Mouse (Mus musculus) intestine, embryonic 15.5 days (tissue): ENCODE results near the gene Stxbp6. TPM values are rescaled to one million over a fixed set of nuclear protein-coding genes. Genes with fewer than 3 reads are reported as not detected.

Source experiments
- ATAC-seq: fragments of 200-750 bp; cut with Nextera tagmentation; 2 replicates; pipeline ENCODE4 v1.8.0; 2017; ENCODE audit warnings: moderate TSS enrichment, moderate library complexity
- H3K27ac ChIP-seq: fragments of 300-500 bp; sonication (generic); 2 replicates; pipeline ENCODE4 v1.5.1; 2015; ENCODE audit warnings: mild to moderate bottlenecking, inconsistent platforms
- H3K27me3 ChIP-seq: fragments of 300-500 bp; sonication (generic); replicated peaks from 2 replicates; pipeline ENCODE4 v1.6.1; 2015; ENCODE audit warnings: inconsistent platforms
- H3K36me3 ChIP-seq: fragments of 300-500 bp; sonication (generic); 2 replicates; pipeline ENCODE4 v1.6.1; 2015; ENCODE audit warnings: inconsistent platforms
- H3K4me1 ChIP-seq: fragments of 300-500 bp; sonication (generic); replicated peaks from 2 replicates; pipeline ENCODE4 v1.6.1; 2015; ENCODE audit warnings: inconsistent platforms
- H3K4me2 ChIP-seq: fragments of 300-500 bp; sonication (generic); replicated peaks from 2 replicates; pipeline ENCODE4 v1.6.1; 2015; ENCODE audit warnings: mild to moderate bottlenecking, inconsistent platforms
- H3K4me3 ChIP-seq: fragments of 300-500 bp; sonication (generic); replicated peaks from 2 replicates; pipeline ENCODE4 v1.5.1; 2015; ENCODE audit warnings: inconsistent platforms
- H3K9ac ChIP-seq: fragments of 300-500 bp; sonication (generic); 2 replicates; pipeline ENCODE4 v1.6.1; 2015; ENCODE audit warnings: inconsistent platforms
- H3K9me3 ChIP-seq: fragments of 300-500 bp; sonication (generic); 2 replicates; pipeline ENCODE4 v1.6.1; 2016; ENCODE audit warnings: inconsistent platforms
- WGBS: fragments of 180-500 bp; shearing (Covaris S2); methylation state at CpG from one replicate; pipeline ENCODE4 v1.1.7; 2015; 5-methylcytosine and 5-hydroxymethylcytosine counted together
- polyA plus RNA-seq: library from polyadenylated mRNA; unstranded; fragments of >200 nt; fragmentation: Nextera tagmentation; extraction: Ambion mirVana; gene quantifications from 2 replicates; pipeline ENCODE4 v1.2.1, GENCODE M21; 2015

Stxbp6 gene
- polyA plus RNA-seq, 1 experiment from 2014 or later, result 18.8 TPM

DNA sequence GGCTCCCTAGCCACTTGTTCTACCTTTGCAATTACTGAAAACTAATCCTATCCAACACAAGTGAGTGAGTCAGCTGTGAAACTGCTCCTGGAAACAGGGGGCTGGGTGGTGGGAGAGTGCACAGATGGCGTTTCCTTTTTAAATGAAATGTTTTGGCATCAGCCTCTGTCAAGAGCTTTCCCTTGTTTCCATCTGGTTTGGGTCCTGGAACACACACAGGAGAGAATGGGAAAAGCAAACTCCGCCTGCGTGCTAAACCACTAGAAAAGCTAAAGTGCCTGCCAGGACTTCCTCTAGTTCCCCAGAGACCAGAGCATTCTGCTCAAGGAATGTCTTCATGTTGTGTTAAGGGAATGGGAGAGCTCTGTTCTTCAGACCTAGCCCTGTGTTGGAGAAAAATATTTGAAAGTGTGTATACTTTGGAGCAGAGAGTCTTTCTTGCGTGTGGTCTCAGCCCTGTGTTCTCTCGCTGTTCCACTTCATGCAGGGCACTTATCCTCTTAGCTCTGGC lies 61.2 kb downstream of the Stxbp6 start:
- WGBS, result 36% methylated on average over 5 of the region's 5 CpGs
- Histone ChIP-seq H3K27ac (peak overlapping the region; percentile 64; the same call in 1 of the 2 replicates), H3K9me3 (no peaks in the 10 kb centered on the region), H3K4me3 (no peak overlapping the region), H3K4me1 (0 out of 2 replicates have a peak, but pooled peaks cover 6% of the 10 kb centered on the region), H3K36me3 (no peaks in the 10 kb centered on the region), H3K4me2 (0 out of 2 replicates have a peak overlapping the region, but pooled peaks have one; percentile 14), H3K9ac (no peak overlapping the region), H3K27me3 (no peaks in the 10 kb centered on the region)
- ATAC-seq, result peak; percentile 86

DNA sequence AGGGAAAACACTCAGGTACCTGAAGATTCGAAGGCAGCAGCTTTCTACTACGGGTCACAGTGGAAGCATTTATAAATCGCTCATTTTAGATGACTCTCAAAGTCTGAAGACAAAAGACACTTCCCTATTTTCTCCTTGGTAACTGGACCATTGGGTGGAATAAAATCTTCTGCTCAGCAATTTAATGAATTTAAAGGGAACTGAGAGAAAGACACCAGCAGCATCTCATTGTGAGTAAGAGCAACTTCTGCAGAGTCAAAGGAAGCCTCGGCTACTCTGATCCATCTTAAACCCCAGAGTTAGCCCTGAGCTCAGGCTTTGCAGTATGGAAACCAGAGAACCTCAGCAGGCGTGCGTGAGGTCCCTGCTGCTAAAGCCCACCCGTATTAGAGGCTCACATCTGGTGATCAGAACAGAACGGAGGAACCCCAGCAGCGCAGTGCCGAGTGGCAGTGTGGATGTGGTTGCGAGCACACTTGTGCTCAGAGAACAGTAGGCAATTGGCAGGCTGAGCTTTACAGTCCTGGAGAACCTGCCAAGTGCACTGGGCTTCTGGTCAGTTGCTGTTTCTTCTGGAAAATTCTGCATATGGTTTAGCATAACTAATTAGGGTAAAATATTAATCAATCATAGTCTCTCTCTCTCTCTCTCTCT lies 62.9 kb downstream of the Stxbp6 start:
- no peaks in the 10 kb centered on the region for H3K9me3 ChIP-seq
- ATAC-seq, result no peak
- no peaks in the 10 kb centered on the region for H3K27me3 ChIP-seq
- H3K27ac ChIP-seq, result no peak overlapping the region
- 0 out of 2 replicates have a peak, but pooled peaks cover 6% of the 10 kb centered on the region for H3K4me1 ChIP-seq
- WGBS, result 88% methylated on average over 11 of the region's 11 CpGs
- H3K9ac ChIP-seq, result no peak overlapping the region
- H3K4me3 ChIP-seq, result no peak overlapping the region
- no peak overlapping the region for H3K4me2 ChIP-seq
- no peaks in the 10 kb centered on the region for H3K36me3 ChIP-seq

DNA sequence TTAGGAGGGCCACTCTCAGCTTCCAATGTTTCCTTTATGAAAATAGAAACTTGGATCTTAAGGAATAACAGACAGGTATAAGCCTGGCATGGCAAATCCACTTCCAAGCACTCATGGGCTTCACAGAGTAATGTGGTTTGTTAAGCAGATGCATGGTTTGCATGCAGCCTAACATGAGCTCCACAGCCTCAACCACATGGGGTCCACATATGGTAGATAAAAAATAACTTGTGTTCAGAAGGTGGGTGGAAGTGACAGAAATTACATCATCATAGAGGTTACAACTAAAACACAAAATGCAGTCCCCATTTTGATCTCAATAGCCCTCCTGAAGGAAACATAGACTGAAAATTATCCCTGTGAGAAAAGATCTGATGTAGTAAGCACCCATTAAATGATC lies 63.5 kb downstream of the Stxbp6 start:
- Histone ChIP-seq H3K36me3 (no peaks in the 10 kb centered on the region), H3K27me3 (no peaks in the 10 kb centered on the region), H3K4me1 (0 out of 2 replicates have a peak, but pooled peaks cover 6% of the 10 kb centered on the region), H3K4me2 (no peak overlapping the region), H3K27ac (no peak overlapping the region), H3K9ac (no peak overlapping the region), H3K9me3 (no peaks in the 10 kb centered on the region), H3K4me3 (no peak overlapping the region)
- no peak for ATAC-seq

DNA sequence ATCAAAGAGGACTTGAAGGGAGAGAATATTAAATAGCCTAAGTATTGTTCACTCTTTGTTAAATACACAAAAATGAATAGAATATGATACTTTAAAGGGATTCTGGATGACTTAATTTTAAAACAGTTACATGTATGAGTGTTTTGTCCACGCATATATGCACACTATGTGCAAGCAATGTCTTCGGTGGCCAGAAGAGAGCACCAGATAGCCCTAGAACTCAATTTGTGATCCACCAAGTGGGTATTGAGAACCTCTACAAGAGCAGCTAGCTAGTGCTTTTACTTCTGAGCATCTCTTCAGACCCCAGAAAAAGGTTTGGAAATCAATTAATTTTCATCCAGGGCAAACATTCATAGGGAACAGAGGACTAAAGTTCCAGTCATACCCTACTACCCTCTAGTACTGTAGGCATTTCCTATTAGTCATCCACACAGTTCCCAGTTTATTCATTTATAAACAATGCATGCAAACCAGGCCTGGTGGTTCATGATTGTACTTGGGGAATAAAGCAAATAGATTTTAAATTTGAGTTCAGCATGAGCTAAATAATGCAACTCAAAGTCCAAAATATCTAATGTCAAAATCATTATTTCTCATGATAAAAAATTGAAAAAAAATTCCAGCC lies 64.4 kb downstream of the Stxbp6 start:
- H3K27me3 ChIP-seq, result no peaks in the 10 kb centered on the region
- no peak overlapping the region for H3K27ac ChIP-seq
- H3K9ac ChIP-seq, result no peak overlapping the region
- no peak for ATAC-seq
- 96% methylated on average over 2 of the region's 2 CpGs for WGBS
- H3K4me3 ChIP-seq, result no peak overlapping the region
- H3K36me3 ChIP-seq, result no peaks in the 10 kb centered on the region
- H3K9me3 ChIP-seq, result no peaks in the 10 kb centered on the region
- H3K4me2 ChIP-seq, result no peak overlapping the region
- H3K4me1 ChIP-seq, result 0 out of 2 replicates have a peak, but pooled peaks cover 6% of the 10 kb centered on the region

DNA sequence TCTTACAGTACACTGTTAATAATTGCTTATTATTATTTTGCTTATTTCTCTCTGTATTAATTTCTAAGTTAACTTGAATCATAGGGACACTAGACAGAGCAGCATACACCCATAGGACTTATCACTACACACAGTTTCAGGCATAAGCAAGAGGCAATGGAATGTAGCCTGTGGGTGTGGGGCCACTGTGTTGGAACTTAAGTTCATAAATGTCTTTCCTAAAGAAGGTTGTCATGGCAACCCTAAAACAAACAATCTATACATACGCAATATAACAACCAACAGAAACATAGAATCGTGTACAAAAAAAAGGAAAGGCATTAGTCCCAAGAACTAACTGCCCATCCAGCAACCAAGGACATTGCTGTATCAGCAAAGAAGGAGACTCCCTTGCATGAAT lies 67.9 kb downstream of the Stxbp6 start:
- Histone ChIP-seq H3K9ac (no peak overlapping the region), H3K4me1 (0 out of 2 replicates have a peak, but pooled peaks cover under 1% of the 10 kb centered on the region), H3K4me3 (no peak overlapping the region), H3K4me2 (no peak overlapping the region), H3K36me3 (no peaks in the 10 kb centered on the region), H3K27ac (no peak overlapping the region), H3K9me3 (no peaks in the 10 kb centered on the region), H3K27me3 (no peaks in the 10 kb centered on the region)
- ATAC-seq, result peak; percentile 71; the same call in 1 of the 2 replicates
- WGBS, result 33% methylated on average over 2 of the region's 2 CpGs

DNA sequence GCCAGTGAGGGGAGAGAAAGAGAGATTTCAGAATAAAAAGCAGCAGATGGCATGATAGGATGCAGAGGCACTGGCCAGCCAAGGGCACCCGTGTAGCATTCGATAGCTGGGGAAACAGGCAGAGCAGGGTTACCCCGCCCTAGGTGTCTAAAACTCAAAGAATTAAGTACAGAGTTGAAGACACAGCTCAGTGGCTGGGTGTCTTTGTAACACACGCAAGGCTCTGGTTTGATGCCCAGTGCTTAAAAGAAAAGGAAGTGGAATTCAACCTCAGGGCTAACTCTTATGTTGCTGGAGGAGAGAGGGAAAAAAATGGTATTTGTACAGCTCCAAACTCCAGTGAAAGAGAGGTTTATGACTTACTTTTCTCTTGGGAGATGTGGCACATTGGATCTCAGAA lies 68.5 kb downstream of the Stxbp6 start:
- Histone ChIP-seq H3K36me3 (no peaks in the 10 kb centered on the region), H3K4me3 (no peak overlapping the region), H3K9ac (no peak overlapping the region), H3K27ac (no peak overlapping the region), H3K27me3 (no peaks in the 10 kb centered on the region), H3K4me2 (no peak overlapping the region), H3K4me1 (no peaks in the 10 kb centered on the region), H3K9me3 (no peaks in the 10 kb centered on the region)
- ATAC-seq, result no peak
- WGBS, result 76% methylated on average over 4 of the region's 4 CpGs

DNA sequence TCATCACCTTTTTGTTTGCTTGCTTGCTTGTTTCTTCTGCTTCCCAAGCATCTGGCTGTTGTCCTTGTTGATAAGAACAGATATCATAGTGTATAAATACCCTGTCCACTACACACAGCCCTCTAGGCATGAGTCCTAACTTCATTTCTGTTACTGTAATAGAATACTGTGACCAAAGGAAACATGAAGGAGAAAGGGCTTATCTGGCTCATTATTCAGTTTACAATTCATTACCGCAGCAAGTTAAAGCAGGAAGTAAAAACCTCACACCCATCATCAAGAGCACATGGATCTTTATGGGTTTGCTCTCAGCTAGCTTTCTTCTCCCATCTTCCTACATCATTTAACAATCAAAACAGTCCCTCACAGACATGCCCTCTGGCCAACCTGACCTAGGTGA lies 72.5 kb downstream of the Stxbp6 start:
- Histone ChIP-seq H3K27me3 (no peaks in the 10 kb centered on the region), H3K4me2 (no peak overlapping the region), H3K4me3 (no peak overlapping the region), H3K36me3 (no peaks in the 10 kb centered on the region), H3K4me1 (no peaks in the 10 kb centered on the region), H3K27ac (no peak overlapping the region), H3K9me3 (no peaks in the 10 kb centered on the region), H3K9ac (no peak overlapping the region)
- no peak for ATAC-seq
- WGBS, result 77% methylated on average over 1 of the region's 1 CpGs

DNA sequence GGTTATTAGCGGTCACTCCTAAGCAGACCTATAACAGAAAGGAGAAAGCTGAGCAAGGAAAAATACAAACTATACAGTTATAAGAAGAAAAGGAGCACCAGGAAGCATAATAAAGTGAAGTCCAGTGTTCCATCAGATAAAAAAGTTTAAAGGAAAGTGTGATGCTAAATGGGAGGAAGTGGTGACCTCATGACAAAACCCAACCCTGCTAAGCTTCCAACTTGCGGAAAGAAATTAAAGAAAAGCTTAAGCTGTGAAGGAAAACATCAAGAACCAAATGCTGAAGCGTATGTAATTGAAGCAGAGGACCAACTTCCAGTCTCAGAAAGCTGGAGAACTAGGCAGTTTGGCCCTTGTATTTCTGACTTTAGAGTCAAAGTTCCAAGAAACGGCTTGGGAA lies 77.1 kb downstream of the Stxbp6 start:
- H3K4me1 ChIP-seq, result no peaks in the 10 kb centered on the region
- H3K27ac ChIP-seq, result no peak overlapping the region
- no peaks in the 10 kb centered on the region for H3K36me3 ChIP-seq

DNA sequence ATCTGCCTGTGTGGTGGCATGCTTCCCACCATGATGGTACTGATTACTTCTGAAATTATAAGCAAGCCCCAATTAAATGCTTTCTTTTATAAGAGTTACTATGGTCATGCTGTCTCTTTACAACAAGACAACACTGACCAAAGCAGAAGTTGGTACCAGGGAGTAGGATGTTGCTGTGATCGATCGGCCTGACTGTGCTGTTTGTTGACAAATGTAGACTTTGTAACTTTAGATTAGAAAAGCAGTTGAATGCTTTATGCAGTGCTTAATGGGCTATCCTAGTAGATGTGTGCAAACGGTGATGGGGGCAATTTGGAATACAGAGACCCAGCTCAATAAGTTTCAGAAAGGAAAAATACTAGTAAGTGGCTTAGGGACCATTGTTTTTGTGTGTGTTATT lies 77.6 kb downstream of the Stxbp6 start:
- ATAC-seq, result no peak
- no peak overlapping the region for H3K9ac ChIP-seq
- no peak overlapping the region for H3K4me2 ChIP-seq
- WGBS, result 81% methylated on average over 3 of the region's 3 CpGs
- H3K27ac ChIP-seq, result no peak overlapping the region
- no peaks in the 10 kb centered on the region for H3K4me1 ChIP-seq
- no peaks in the 10 kb centered on the region for H3K9me3 ChIP-seq
- H3K27me3 ChIP-seq, result no peaks in the 10 kb centered on the region
- H3K36me3 ChIP-seq, result no peaks in the 10 kb centered on the region
- H3K4me3 ChIP-seq, result no peak overlapping the region

More for the DNA sequence above, 77.1 kb downstream of the Stxbp6 start:
- H3K9ac ChIP-seq, result no peak overlapping the region
- 90% methylated on average over 4 of the region's 4 CpGs for WGBS
- H3K4me2 ChIP-seq, result no peak overlapping the region
- H3K27me3 ChIP-seq, result no peaks in the 10 kb centered on the region
- no peaks in the 10 kb centered on the region for H3K9me3 ChIP-seq
- no peak for ATAC-seq
- no peak overlapping the region for H3K4me3 ChIP-seq

DNA sequence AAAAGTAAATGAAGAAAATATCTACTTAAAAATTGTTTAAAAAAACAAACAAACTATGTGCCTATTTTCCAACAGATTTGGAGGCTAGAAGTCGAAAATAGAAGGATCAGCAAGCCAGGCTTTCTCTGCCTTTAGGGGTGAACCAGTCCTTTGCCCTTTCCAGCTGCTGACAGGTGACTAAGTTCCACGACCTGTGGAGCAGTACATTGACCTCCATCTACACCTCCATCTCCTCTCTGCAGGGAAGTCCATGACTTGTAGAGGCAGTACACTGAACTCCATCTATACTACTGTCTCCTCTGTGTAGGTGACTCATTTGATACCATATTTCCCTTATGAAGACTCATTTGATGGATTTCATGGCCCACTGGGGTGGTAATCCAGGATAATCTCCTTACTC lies 78.2 kb downstream of the Stxbp6 start:
- no peaks in the 10 kb centered on the region for H3K9me3 ChIP-seq
- H3K4me1 ChIP-seq, result no peaks in the 10 kb centered on the region
- no peak for ATAC-seq
- no peak overlapping the region for H3K9ac ChIP-seq
- no peaks in the 10 kb centered on the region for H3K36me3 ChIP-seq
- WGBS, result 75% methylated on average over 2 of the region's 2 CpGs
- no peak overlapping the region for H3K4me3 ChIP-seq
- no peaks in the 10 kb centered on the region for H3K27me3 ChIP-seq
- no peak overlapping the region for H3K27ac ChIP-seq
- H3K4me2 ChIP-seq, result no peak overlapping the region

DNA sequence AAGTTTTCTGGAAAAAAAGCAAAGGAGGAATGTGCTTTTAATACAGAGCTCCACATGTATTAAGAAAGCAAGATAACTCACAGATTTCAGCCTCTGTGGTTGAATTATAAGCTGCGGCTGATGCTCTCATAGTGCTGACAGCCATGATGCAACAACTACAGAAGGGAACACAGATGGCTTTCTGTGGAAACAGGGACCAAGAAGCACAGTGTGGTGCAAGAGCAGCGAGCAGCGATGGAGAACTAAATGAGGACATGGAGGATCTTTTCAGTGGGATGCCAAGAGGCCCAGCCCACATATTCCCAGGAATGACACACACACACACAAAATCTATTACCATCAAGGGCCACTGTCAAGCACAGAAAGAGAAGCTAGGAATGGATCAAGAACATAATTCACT lies 81.1 kb downstream of the Stxbp6 start:
- H3K36me3 ChIP-seq, result no peaks in the 10 kb centered on the region
- no peaks in the 10 kb centered on the region for H3K9me3 ChIP-seq
- no peak for ATAC-seq
- no peak overlapping the region for H3K4me3 ChIP-seq
- no peak overlapping the region for H3K9ac ChIP-seq
- H3K27ac ChIP-seq, result no peak overlapping the region
- H3K4me2 ChIP-seq, result no peak overlapping the region
- 89% methylated on average over 3 of the region's 3 CpGs for WGBS
- no peaks in the 10 kb centered on the region for H3K4me1 ChIP-seq
- H3K27me3 ChIP-seq, result no peaks in the 10 kb centered on the region

DNA sequence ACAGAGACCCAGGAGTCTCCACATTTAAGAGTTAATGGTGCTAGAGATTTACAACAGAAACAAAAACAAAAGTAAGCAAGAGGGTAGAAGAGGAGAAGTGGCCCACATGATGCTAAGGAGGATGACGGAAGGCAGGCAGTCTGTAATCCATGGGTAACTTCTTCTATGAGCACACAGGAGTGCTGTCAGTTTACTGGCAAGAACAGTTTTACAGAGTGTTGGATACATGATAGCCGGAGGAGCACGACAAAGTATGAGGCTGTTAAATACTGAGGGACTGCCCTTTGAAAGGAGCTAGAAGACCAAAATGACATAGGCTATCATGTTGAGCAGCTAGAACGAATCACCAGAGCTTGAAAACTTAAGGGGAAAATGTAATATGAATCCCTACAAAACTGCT lies 81.7 kb downstream of the Stxbp6 start:
- no peak overlapping the region for H3K9ac ChIP-seq
- WGBS, result 82% methylated on average over 4 of the region's 4 CpGs
- H3K4me1 ChIP-seq, result no peaks in the 10 kb centered on the region
- H3K36me3 ChIP-seq, result no peaks in the 10 kb centered on the region
- ATAC-seq, result no peak
- H3K4me2 ChIP-seq, result no peak overlapping the region
- no peak overlapping the region for H3K4me3 ChIP-seq
- no peaks in the 10 kb centered on the region for H3K9me3 ChIP-seq
- no peak overlapping the region for H3K27ac ChIP-seq
- no peaks in the 10 kb centered on the region for H3K27me3 ChIP-seq

DNA sequence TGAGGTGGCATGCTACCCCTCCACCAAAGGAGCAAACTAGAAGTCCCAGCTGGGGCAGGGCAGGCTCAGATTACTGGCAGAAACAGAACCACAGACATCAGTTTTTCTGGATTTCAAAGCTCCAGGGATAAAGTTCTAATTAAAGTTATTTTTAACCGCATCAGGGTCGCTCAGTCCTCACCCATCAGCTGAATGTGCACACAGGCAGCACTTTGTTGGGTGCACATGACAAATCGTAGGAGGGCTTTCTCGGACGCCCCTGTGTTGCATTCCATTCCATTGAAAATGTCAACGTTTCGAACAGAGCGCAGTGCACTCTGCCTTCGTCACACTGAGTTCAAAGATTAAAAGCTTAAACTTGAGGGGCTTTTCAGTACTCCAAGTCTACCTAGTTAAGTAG lies 84.1 kb downstream of the Stxbp6 start:
- WGBS, result 65% methylated on average over 9 of the region's 9 CpGs
- H3K9ac ChIP-seq, result no peak overlapping the region
- ATAC-seq, result no peak

More for the DNA sequence above, 84.1 kb downstream of the Stxbp6 start:
- Histone ChIP-seq H3K4me1 (no peaks in the 10 kb centered on the region), H3K9me3 (no peaks in the 10 kb centered on the region), H3K4me2 (no peak overlapping the region), H3K27me3 (no peaks in the 10 kb centered on the region), H3K27ac (no peak overlapping the region), H3K36me3 (no peaks in the 10 kb centered on the region), H3K4me3 (no peak overlapping the region)
